Mouse (Mus musculus) adrenal gland, postnatal 0 days (tissue): ENCODE results near the gene Tmsb4x. TPM values are rescaled to one million over a fixed set of nuclear protein-coding genes. Genes with fewer than 3 reads are reported as not detected.

Experiments used
- polyA plus RNA-seq: library from polyadenylated mRNA; unstranded; fragments of >200 nt; fragmentation: Nextera tagmentation; extraction: Ambion mirVana; gene quantifications from 2 replicates; pipeline ENCODE4 v1.2.1, GENCODE M21; 2015

The Tmsb4x gene
- polyA plus RNA-seq = 3,698 and 7,635 TPM in 2 replicates

DNA sequence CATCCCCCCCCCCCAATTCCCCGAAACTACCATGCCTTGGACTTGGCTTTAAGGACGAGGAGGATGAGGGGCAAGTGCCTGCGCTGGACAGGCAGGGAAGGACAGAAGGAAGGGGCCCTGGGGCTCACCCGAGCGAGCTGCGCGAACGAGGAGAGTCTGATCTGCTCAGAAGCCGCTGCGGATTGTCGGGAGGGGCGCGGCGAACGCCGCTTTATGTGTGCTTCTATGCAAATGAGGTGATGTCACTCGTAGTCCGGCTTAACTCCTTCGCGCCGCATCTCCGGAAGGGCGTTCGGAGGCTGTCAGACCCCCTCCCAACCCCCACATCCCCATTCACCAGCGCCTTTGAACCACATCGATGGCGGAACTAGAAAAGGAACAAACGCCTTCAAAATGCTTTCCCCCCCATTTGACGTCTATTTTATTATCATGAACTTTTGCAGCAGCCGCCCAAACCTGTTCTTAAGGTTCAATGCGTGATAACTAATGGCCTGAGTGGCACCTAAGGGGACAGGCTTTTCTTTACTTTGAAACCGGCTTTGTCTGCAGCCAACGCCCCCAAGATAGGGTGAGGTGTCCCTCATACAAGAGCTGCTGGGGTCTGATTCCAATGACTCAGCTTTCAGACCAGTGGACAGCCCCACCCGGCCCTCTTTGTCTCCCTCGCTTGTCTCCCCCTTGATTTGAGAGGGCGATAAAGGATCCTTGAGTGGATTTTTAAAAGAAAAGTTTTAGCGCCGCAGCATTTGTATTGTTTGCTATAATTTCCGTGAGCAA is at the start of gene Tmsb4x:
TSS of gene Tmsb4x (minus strand) at position 338 of the 777 bp plus-strand sequence.

Other genes starting within 250 kb of the Tmsb4x start
- gene Tlr8, start 55.0 kb upstream of the Tmsb4x start, polyA plus RNA-seq = 0.40 and 0.77 TPM in 2 replicates
- gene Tlr7, start 121.2 kb upstream of the Tmsb4x start, polyA plus RNA-seq = 1.5 and 3.4 TPM in 2 replicates
- 12.6 and 17.4 TPM in 2 replicates for gene Prps2, start 173.4 kb upstream of the Tmsb4x start, polyA plus RNA-seq